Mouse (Mus musculus): Measurements from ENCODE around the gene Oca2.

DNA sequence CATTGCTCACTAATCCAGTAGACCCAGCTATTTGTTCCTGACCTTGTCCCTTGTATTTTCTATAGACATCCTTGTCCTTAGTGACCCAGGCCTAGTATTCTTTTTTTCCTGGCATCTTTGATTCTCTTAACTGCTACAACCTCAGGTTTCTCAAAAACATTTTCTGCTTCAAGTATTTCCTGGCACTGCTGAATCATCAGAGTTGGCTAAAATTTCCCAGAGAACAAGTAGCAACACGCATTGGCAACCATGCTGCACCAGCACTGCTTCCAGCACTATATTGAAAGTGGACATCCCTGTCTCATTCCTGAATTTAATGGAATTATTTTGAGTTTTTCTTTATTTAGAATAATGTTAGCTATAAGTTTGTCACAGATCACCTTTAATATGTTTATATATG, 143.1 kb downstream of the Oca2 start:
- TF ChIP-seq CTCF (IDR thresholded peaks at IDR 0.05; ENCODE audit: low read depth, low read length) (no peak), POLR2A (IDR thresholded peaks at IDR 0.05; ENCODE audit: borderline replicate concordance, low read depth, low read length) (no peak)
